Mouse (Mus musculus) liver, embryonic 14.5 days (tissue): Measurements from ENCODE around the gene Tigd2. TPM values are rescaled to one million over a fixed set of nuclear protein-coding genes. Genes with fewer than 3 reads are reported as not detected.

Experiments used
- ATAC-seq: fragments of 200-750 bp; cut with Nextera tagmentation; 2 replicates; pipeline ENCODE4 v1.8.0; 2017; ENCODE audit warnings: moderate number of reproducible peaks, mild to moderate bottlenecking, moderate library complexity; ENCODE audit not compliant: insufficient read depth
- DNase-seq, 3 experiments: peaks; one replicate each; pipeline ENCODE4 v3.0.0-alpha.2; 2012 to 2013; ENCODE audit warnings: low read depth in 3 of 3, low spot score in 3 of 3
- H3K27ac ChIP-seq: fragments of 300-500 bp; sonication (generic); 2 replicates; pipeline ENCODE4 v1.5.1; 2014; ENCODE audit warnings: moderate library complexity, mild to moderate bottlenecking, control low read depth, inconsistent platforms
- H3K27me3 ChIP-seq: fragments of 300-500 bp; sonication (generic); 2 replicates; pipeline ENCODE4 v1.6.1; 2014; ENCODE audit warnings: mild to moderate bottlenecking, low read length, moderate library complexity; ENCODE audit not compliant: control insufficient read depth, insufficient read depth
- H3K36me3 ChIP-seq: fragments of 300-500 bp; sonication (generic); replicated peaks from 2 replicates; pipeline ENCODE4 v1.6.1; 2014; ENCODE audit warnings: low read depth; ENCODE audit not compliant: control insufficient read depth, insufficient read depth
- H3K4me1 ChIP-seq, 2 experiments: fragments of 200-500 bp in 1 of 2; fragments of 300-500 bp in 1 of 2; sonication (generic) in 1 of 2; replicated peaks; 2 replicates each; pipeline ENCODE4 v1.6.1; 2012 to 2014; ENCODE audit warnings: antibody characterized with exemption in 1 of 2, inconsistent platforms in 1 of 2, low read length in 1 of 2; ENCODE audit not compliant: control insufficient read depth in 2 of 2, insufficient read depth in 2 of 2
- H3K4me2 ChIP-seq: fragments of 300-500 bp; sonication (generic); 2 replicates; pipeline ENCODE4 v1.6.1; 2014; ENCODE audit warnings: low read depth, mild to moderate bottlenecking, control low read depth, moderate library complexity
- H3K4me3 ChIP-seq, 2 experiments: fragments of 200-500 bp in 1 of 2; fragments of 300-500 bp in 1 of 2; sonication (generic) in 1 of 2; 2 replicates each; pipeline ENCODE4 v1.5.1; 2012 to 2014; ENCODE audit warnings: low read depth in 2 of 2, low read length in 2 of 2, mild to moderate bottlenecking in 2 of 2, control low read depth in 1 of 2, inconsistent platforms in 1 of 2, moderate library complexity in 1 of 2; ENCODE audit not compliant: insufficient read depth in 1 of 2
- H3K9ac ChIP-seq: fragments of 300-500 bp; sonication (generic); replicated peaks from 2 replicates; pipeline ENCODE4 v1.6.1; 2014; ENCODE audit warnings: mild to moderate bottlenecking, control low read depth, moderate library complexity
- H3K9me3 ChIP-seq: fragments of 300-500 bp; sonication (generic); 2 replicates; pipeline ENCODE4 v1.6.1; 2016; ENCODE audit warnings: low read length, mixed read lengths; ENCODE audit not compliant: control insufficient read depth
- CTCF ChIP-seq: IDR thresholded peaks from 2 replicates; pipeline ENCODE4 v1.5.1; 2016; ENCODE audit warnings: antibody characterized with exemption, low read depth, control low read depth
- EP300 ChIP-seq: IDR thresholded peaks from 2 replicates; pipeline ENCODE4 v1.6.1; 2016; ENCODE audit warnings: antibody characterized with exemption, low read depth
- WGBS: fragments of 180-500 bp; shearing (Covaris S2); extraction: QIAGEN DNeasy Blood & Tissue Kit; methylation state at CpG from one replicate; pipeline ENCODE4 v1.1.7; 2014; ENCODE audit not compliant: insufficient replicate concordance; 5-methylcytosine and 5-hydroxymethylcytosine counted together
- polyA plus RNA-seq, 2 experiments: library from polyadenylated mRNA; depleted of rRNA in 1 of 2; stranded (reverse) in 1 of 2; unstranded in 1 of 2; fragments of >200 nt; fragmentation: Nextera tagmentation in 1 of 2; extraction: Ambion mirVana in 1 of 2; gene quantifications; 2 replicates each; pipeline versions ENCODE4 v1.2.1 to v1.2.3; 2012 to 2014

The Tigd2 gene
- polyA plus RNA-seq, 2 experiments, result 1.2 to 3.5 TPM

- DNase-seq (peak in 1 of 3 experiments; percentile 3), ATAC-seq (no peak)
- Histone ChIP-seq H3K27ac (no peak overlapping the region), H3K4me3 (no peak overlapping the region), H3K9ac (no peak overlapping the region), H3K4me1 (no peaks in the 10 kb centered on the region), H3K27me3 (no peaks in the 10 kb centered on the region), H3K36me3 (no peaks in the 10 kb centered on the region), H3K9me3 (no peaks in the 10 kb centered on the region), H3K4me2 (no peak overlapping the region)
- TF ChIP-seq CTCF (no peak), EP300 (no peak)
- WGBS, result 33% methylated on average over 2 of the region's 2 CpGs
Measured at GRCm38 (mm10) chr6:59249675-59250074, 41.0 kb downstream of the Tigd2 start.

GRCm38 (mm10) chr6:59250536-59250935 lies 41.9 kb downstream of the Tigd2 start:
- Histone ChIP-seq H3K4me1 (no peaks in the 10 kb centered on the region), H3K9ac (no peak overlapping the region), H3K27me3 (no peaks in the 10 kb centered on the region), H3K9me3 (no peaks in the 10 kb centered on the region), H3K4me2 (no peak overlapping the region), H3K4me3 (no peak overlapping the region), H3K36me3 (no peaks in the 10 kb centered on the region), H3K27ac (no peak overlapping the region)
- ATAC-seq (no peak), DNase-seq (no peak)
- TF ChIP-seq CTCF, result no peak
- TF ChIP-seq EP300, result no peak

DNA sequence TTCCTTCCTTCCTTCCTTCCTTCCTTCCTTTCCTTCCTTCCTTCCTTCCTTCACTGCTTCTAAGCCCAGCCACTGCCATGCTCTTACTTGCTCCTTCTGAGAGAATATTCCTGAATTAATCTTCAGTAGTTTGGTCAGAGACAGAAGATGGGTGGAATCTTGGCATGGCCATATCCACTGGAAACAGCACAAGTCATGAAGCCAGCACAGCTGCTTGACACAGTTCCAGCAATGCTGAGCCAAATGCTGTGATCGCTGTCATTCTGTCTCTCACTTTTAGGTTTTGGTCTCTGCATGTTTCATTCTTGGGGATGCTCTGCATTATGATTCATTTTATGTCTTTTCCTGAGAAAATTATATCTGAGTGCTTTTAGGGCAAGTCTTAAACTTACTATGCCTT lies 47.2 kb downstream of the Tigd2 start:
- Histone ChIP-seq H3K9ac (no peak overlapping the region), H3K4me3 (no peak overlapping the region), H3K4me2 (no peak overlapping the region), H3K27ac (no peak overlapping the region), H3K27me3 (no peaks in the 10 kb centered on the region), H3K36me3 (no peaks in the 10 kb centered on the region), H3K9me3 (no peaks in the 10 kb centered on the region), H3K4me1 (no peaks in the 10 kb centered on the region)
- 66% methylated on average over 1 of the region's 1 CpGs for WGBS
- ATAC-seq, result no peak
- TF ChIP-seq CTCF (no peak), EP300 (no peak)
- DNase-seq, result no peak

Other genes starting within 250 kb of the Tigd2 start
- 0.23 and 0.32 TPM in 2 replicates for gene Fam13a, start 184.3 kb upstream of the Tigd2 start, polyA plus RNA-seq (2012; rRNA removed)
- 0.77 and 1.1 TPM in 2 replicates for gene Fam13a, start 184.3 kb upstream of the Tigd2 start, polyA plus RNA-seq (2014; fragmentation: Nextera tagmentation; extraction: Ambion mirVana)
- 0.01 and 0.02 TPM in 2 replicates for gene Gprin3, start 217.4 kb downstream of the Tigd2 start, polyA plus RNA-seq (2012; rRNA removed)
- gene Gprin3, start 217.4 kb downstream of the Tigd2 start, polyA plus RNA-seq (2014; fragmentation: Nextera tagmentation; extraction: Ambion mirVana), result 0.06 and 0.08 TPM in 2 replicates